Mouse (Mus musculus) midbrain, embryonic 12.5 days (tissue): ENCODE measurements around the gene Ptprcap. TPM values are rescaled to one million over a fixed set of nuclear protein-coding genes. Genes with fewer than 3 reads are reported as not detected.

Source experiments
- ATAC-seq: fragments of 200-750 bp; cut with Nextera tagmentation; 2 replicates; pipeline ENCODE4 v1.8.0; 2017; ENCODE audit warnings: low read depth, moderate TSS enrichment, moderate library complexity; ENCODE audit not compliant: low FRiP score
- H3K27ac ChIP-seq: fragments of 300-500 bp; sonication (generic); replicated peaks from 2 replicates; pipeline ENCODE4 v1.5.1; 2016; ENCODE audit warnings: mild to moderate bottlenecking
- H3K27me3 ChIP-seq: fragments of 300-500 bp; sonication (generic); 2 replicates; pipeline ENCODE4 v1.6.1; 2016; ENCODE audit warnings: mild to moderate bottlenecking
- H3K36me3 ChIP-seq: fragments of 300-500 bp; sonication (generic); 2 replicates; pipeline ENCODE4 v1.6.1; 2016
- H3K4me1 ChIP-seq: fragments of 300-500 bp; sonication (generic); 2 replicates; pipeline ENCODE4 v1.6.1; 2016
- H3K4me2 ChIP-seq: fragments of 300-500 bp; sonication (generic); replicated peaks from 2 replicates; pipeline ENCODE4 v1.6.1; 2016; ENCODE audit warnings: mild to moderate bottlenecking, moderate library complexity
- H3K4me3 ChIP-seq: fragments of 300-500 bp; sonication (generic); 2 replicates; pipeline ENCODE4 v1.5.1; 2016; ENCODE audit warnings: mild to moderate bottlenecking
- H3K9ac ChIP-seq: fragments of 300-500 bp; sonication (generic); replicated peaks from 2 replicates; pipeline ENCODE4 v1.6.1; 2016; ENCODE audit warnings: mild to moderate bottlenecking, moderate library complexity
- H3K9me3 ChIP-seq: fragments of 300-500 bp; sonication (generic); 2 replicates; pipeline ENCODE4 v1.6.1; 2016; ENCODE audit warnings: mild to moderate bottlenecking
- WGBS: fragments of 180-500 bp; shearing (Covaris S2); methylation state at CpG from one replicate; pipeline ENCODE4 v1.1.7; 2016; 5-methylcytosine and 5-hydroxymethylcytosine counted together
- polyA plus RNA-seq: library from polyadenylated mRNA; unstranded; fragments of >200 nt; fragmentation: Nextera tagmentation; extraction: Ambion mirVana; gene quantifications from 2 replicates; pipeline ENCODE4 v1.2.1, GENCODE M21; 2016

Ptprcap gene
- polyA plus RNA-seq, 1 experiment from 2014 or later: 0.42 TPM

GRCm38 (mm10) chr19:4181892-4182291, 28.5 kb downstream of the Ptprcap start:
- Histone ChIP-seq H3K9me3 (no peaks in the 10 kb centered on the region), H3K27me3 (peaks cover 1% of the 10 kb centered on the region; the same call in 1 of the 2 replicates), H3K4me3 (no peak overlapping the region), H3K9ac (no peak overlapping the region), H3K4me1 (peaks cover 11% of the 10 kb centered on the region), H3K36me3 (no peaks in the 10 kb centered on the region), H3K4me2 (no peak overlapping the region), H3K27ac (no peak overlapping the region)
- ATAC-seq: no peak
- WGBS: 52% methylated on average over 3 of the region's 3 CpGs

- H3K9ac ChIP-seq: no peak overlapping the region
- ATAC-seq: no peak
- no peak overlapping the region for H3K27ac ChIP-seq
- no peaks in the 10 kb centered on the region for H3K27me3 ChIP-seq
- no peaks in the 10 kb centered on the region for H3K9me3 ChIP-seq
- H3K4me2 ChIP-seq: no peak overlapping the region
- no peak overlapping the region for H3K4me3 ChIP-seq
- WGBS: 86% methylated on average over 2 of the region's 2 CpGs
- peaks cover 11% of the 10 kb centered on the region for H3K4me1 ChIP-seq
- H3K36me3 ChIP-seq: no peaks in the 10 kb centered on the region
These were observed 30.3 kb downstream of the Ptprcap start for GRCm38 (mm10) chr19:4183689-4184088.

- Histone ChIP-seq H3K36me3 (no peaks in the 10 kb centered on the region), H3K27me3 (no peaks in the 10 kb centered on the region), H3K9me3 (no peaks in the 10 kb centered on the region), H3K4me2 (no peak overlapping the region), H3K9ac (no peak overlapping the region), H3K4me3 (no peak overlapping the region), H3K27ac (no peak overlapping the region), H3K4me1 (peaks cover 11% of the 10 kb centered on the region)
- WGBS: 66% methylated on average over 15 of the region's 15 CpGs
- ATAC-seq: no peak
These were observed 31.9 kb downstream of the Ptprcap start for GRCm38 (mm10) chr19:4184976-4185975.

- Histone ChIP-seq H3K9ac (0 out of 2 replicates have a peak overlapping the region, but pooled peaks have one; percentile 12), H3K4me1 (peaks cover 11% of the 10 kb centered on the region), H3K4me2 (no peak overlapping the region), H3K27ac (no peak overlapping the region), H3K4me3 (no peak overlapping the region), H3K36me3 (no peaks in the 10 kb centered on the region), H3K9me3 (no peaks in the 10 kb centered on the region), H3K27me3 (no peaks in the 10 kb centered on the region)
- 84% methylated on average over 3 of the region's 3 CpGs for WGBS
- ATAC-seq: no peak
These were observed 33.9 kb downstream of the Ptprcap start for GRCm38 (mm10) chr19:4187303-4187702.

- 84% methylated on average over 12 of the region's 12 CpGs for WGBS
- Histone ChIP-seq H3K27me3 (no peaks in the 10 kb centered on the region), H3K9ac (no peak overlapping the region), H3K4me1 (peaks cover 23% of the 10 kb centered on the region), H3K36me3 (peaks cover 10% of the 10 kb centered on the region), H3K4me3 (no peak overlapping the region), H3K4me2 (no peak overlapping the region), H3K9me3 (no peaks in the 10 kb centered on the region), H3K27ac (no peak overlapping the region)
- no peak for ATAC-seq
These were observed 35.7 kb downstream of the Ptprcap start for GRCm38 (mm10) chr19:4189051-4189620.

- Histone ChIP-seq H3K27me3 (no peaks in the 10 kb centered on the region), H3K4me2 (peak within 1 kb of the TSS; percentile 90), H3K4me1 (peaks cover 26% of the 10 kb centered on the region), H3K27ac (peak within 1 kb of the TSS; percentile 90), H3K36me3 (peaks cover 28% of the 10 kb centered on the region), H3K9ac (peak within 1 kb of the TSS; percentile 98), H3K4me3 (peak within 1 kb of the TSS; percentile 97), H3K9me3 (no peaks in the 10 kb centered on the region)
- 73% methylated on average over 4 of the region's 4 CpGs for WGBS
- no peak for ATAC-seq
These were observed 37.5 kb downstream of the Ptprcap start, which contains the start of gene Tbc1d10c for GRCm38 (mm10) chr19:4190831-4191334. Gene Tbc1d10c, minus strand, starts transcription at chr19:4191284.

GRCm38 (mm10) chr19:4191528-4192250, 38.3 kb downstream of the Ptprcap start, which contains the start of gene Ppp1ca:
Gene Ppp1ca, plus strand, starts transcription at chr19:4192065.
- Histone ChIP-seq H3K9me3 (no peaks in the 10 kb centered on the region), H3K27me3 (no peaks in the 10 kb centered on the region), H3K4me3 (peak within 1 kb of the TSS; percentile 97), H3K27ac (peak within 1 kb of the TSS; percentile 90), H3K9ac (peak within 1 kb of the TSS; percentile 98), H3K4me1 (peaks cover 31% of the 10 kb centered on the region), H3K36me3 (peaks cover 36% of the 10 kb centered on the region), H3K4me2 (peak within 1 kb of the TSS; percentile 90)
- ATAC-seq: peak; percentile 92
- 6% methylated on average over 43 of the region's 47 CpGs for WGBS

- peaks cover 32% of the 10 kb centered on the region for H3K4me1 ChIP-seq
- WGBS: under 1% methylated on average over 39 of the region's 52 CpGs
- H3K27ac ChIP-seq: peak overlapping the region; percentile 90
- peak overlapping the region; percentile 98 for H3K9ac ChIP-seq
- H3K4me2 ChIP-seq: peak overlapping the region; percentile 90
- no peaks in the 10 kb centered on the region for H3K9me3 ChIP-seq
- ATAC-seq: peak; percentile 10
- peak overlapping the region; percentile 97 for H3K4me3 ChIP-seq
- peaks cover 43% of the 10 kb centered on the region for H3K36me3 ChIP-seq
- H3K27me3 ChIP-seq: no peaks in the 10 kb centered on the region
These were observed 39.0 kb downstream of the Ptprcap start for GRCm38 (mm10) chr19:4192251-4192985.

GRCm38 (mm10) chr19:4193129-4193528, 39.7 kb downstream of the Ptprcap start:
- Histone ChIP-seq H3K36me3 (peaks cover 49% of the 10 kb centered on the region), H3K27ac (no peak overlapping the region), H3K9ac (peak overlapping the region; percentile 98), H3K4me3 (peak overlapping the region; percentile 97), H3K27me3 (no peaks in the 10 kb centered on the region), H3K4me2 (peak overlapping the region; percentile 90), H3K4me1 (peaks cover 32% of the 10 kb centered on the region), H3K9me3 (no peaks in the 10 kb centered on the region)
- no peak for ATAC-seq
- WGBS: 69% methylated on average over 6 of the region's 6 CpGs

GRCm38 (mm10) chr19:4194021-4194724, 40.8 kb downstream of the Ptprcap start:
- Histone ChIP-seq H3K9ac (no peak overlapping the region), H3K4me1 (peaks cover 32% of the 10 kb centered on the region), H3K4me2 (no peak overlapping the region), H3K36me3 (peaks cover 49% of the 10 kb centered on the region), H3K9me3 (no peaks in the 10 kb centered on the region), H3K4me3 (no peak overlapping the region), H3K27ac (no peak overlapping the region), H3K27me3 (no peaks in the 10 kb centered on the region)
- WGBS: 90% methylated on average over 8 of the region's 8 CpGs
- ATAC-seq: no peak
